8 mouse cellular contexts compared by ENCODE assay signal in genomic region chr16:14162988-14163416, GRCm38 (mm10). TPM values are rescaled to one million over a fixed set of nuclear protein-coding genes. Genes with fewer than 3 reads are reported as not detected.
A peak's percentile ranks its signal among the peaks of the same experiment; 100 is the strongest.
DNase-seq lines count a peak whose midpoint lies in the region; ATAC-seq and TF ChIP-seq lines count a peak whose summit lies in the region.

TSS of gene Nde1 (plus strand) at chr16:14163275.
TSS of gene Marf1 (minus strand) at chr16:14163351.

- intact Hi-C loops in heart, postnatal 25 days (cut with DNase I), result loop anchor here (5.0 to 10.0 kb wide), 2 partner anchors 258 to 341 kb away; partner anchors contain the start of genes Mpv17l and Pdxdc1

- TF ChIP-seq EP300 in MEL (IDR thresholded peaks at IDR 0.05; ENCODE audit: low read depth in 1 of 2, low read length in 2 of 2), result peak; percentile 16 to 17; a peak in 1 of 4 replicates

- peaks cover 22% of the 10 kb centered on the region for H3K79me2 ChIP-seq in MEL (ENCODE audit: control insufficient read depth, insufficient read depth, low read length, poor library complexity)

- peaks cover 0 to 8% of the 10 kb centered on the region in 2 experiments; a peak in 3 of 4 replicates for H3K4me1 ChIP-seq in MEL (ENCODE audit: control insufficient read depth in 1 of 2, insufficient read depth in 2 of 2, low read length in 2 of 2)
- peaks cover 18% of the 10 kb centered on the region for H3K4me1 ChIP-seq in forebrain, embryonic 16.5 days (replicated peaks; ENCODE audit: control insufficient read depth, insufficient read depth, low read length)
- peaks cover 10% of the 10 kb centered on the region for H3K4me1 ChIP-seq in neural tube, embryonic 14.5 days (ENCODE audit: control insufficient read depth, insufficient read depth, low read length)

- peak within 1 kb of the TSS; percentile 90 for H3K27ac ChIP-seq in MEL (ENCODE audit: control insufficient read depth, low read depth, low read length)
- peak within 1 kb of the TSS; percentile 19; the same call in 1 of the 2 replicates for H3K27ac ChIP-seq in forebrain, embryonic 16.5 days (ENCODE audit: low read length)
- H3K27ac ChIP-seq in neural tube, embryonic 14.5 days (ENCODE audit: low read depth, low read length), result no peak within 1 kb of the TSS

- ATAC-seq in forebrain, embryonic 16.5 days, result peak; percentile 75
- ATAC-seq in neural tube, embryonic 14.5 days (ENCODE audit: low read depth), result peak; percentile 75

- peak within 1 kb of the TSS; percentile 91 for H3K4me2 ChIP-seq in forebrain, embryonic 16.5 days (ENCODE audit: low read length)
- H3K4me2 ChIP-seq in neural tube, embryonic 14.5 days (ENCODE audit: low read depth, low read length), result peak within 1 kb of the TSS; percentile 81

- no peaks in the 10 kb centered on the region for H3K27me3 ChIP-seq in MEL (ENCODE audit: control insufficient read depth in 1 of 2, insufficient read depth in 2 of 2, low read length in 2 of 2)
- H3K27me3 ChIP-seq in forebrain, embryonic 16.5 days (replicated peaks; ENCODE audit: control insufficient read depth, insufficient read depth, low read length), result no peaks in the 10 kb centered on the region
- H3K27me3 ChIP-seq in neural tube, embryonic 14.5 days (ENCODE audit: control insufficient read depth, insufficient read depth, low read length), result no peaks in the 10 kb centered on the region; the same call in 1 of the 2 replicates

- H3K9me3 ChIP-seq in MEL (replicated peaks; ENCODE audit: insufficient read depth, low read length), result no peaks in the 10 kb centered on the region
- no peaks in the 10 kb centered on the region for H3K9me3 ChIP-seq in forebrain, embryonic 16.5 days (ENCODE audit: control insufficient read depth, low read length)
- H3K9me3 ChIP-seq in neural tube, embryonic 14.5 days (ENCODE audit: control insufficient read depth, low read length), result no peaks in the 10 kb centered on the region

- peak; percentile 84 to 90 for TF ChIP-seq POLR2A in MEL (IDR thresholded peaks at IDR 0.05; ENCODE audit: control insufficient read depth in 1 of 2, insufficient read depth in 1 of 2, low read depth in 1 of 2, low read length in 2 of 2, poor library complexity in 1 of 2)

- H3K9ac ChIP-seq in MEL (ENCODE audit: control insufficient read depth, low read depth, low read length, poor library complexity, severe bottlenecking), result peak within 1 kb of the TSS; percentile 93
- peak within 1 kb of the TSS; percentile 73 for H3K9ac ChIP-seq in forebrain, embryonic 16.5 days (replicated peaks; ENCODE audit: low read depth, low read length)
- peak within 1 kb of the TSS; percentile 61 for H3K9ac ChIP-seq in neural tube, embryonic 14.5 days (replicated peaks; ENCODE audit: low read depth, low read length)

- peak within 1 kb of the TSS; percentile 83 to 85 for H3K4me3 ChIP-seq in MEL (ENCODE audit: control insufficient read depth in 1 of 2, insufficient read depth in 1 of 2, low read depth in 2 of 2, low read length in 2 of 2)
- H3K4me3 ChIP-seq in forebrain, embryonic 16.5 days (replicated peaks; ENCODE audit: low read length), result peak within 1 kb of the TSS; percentile 75
- H3K4me3 ChIP-seq in neural tube, embryonic 14.5 days (ENCODE audit: low read depth, low read length), result peak within 1 kb of the TSS; percentile 59

- TF ChIP-seq RAD21 in MEL (IDR thresholded peaks at IDR 0.05; ENCODE audit: low read depth, low read length), result no peak

- peaks cover 0 to 19% of the 10 kb centered on the region in 2 experiments; a peak in 2 of 4 replicates for H3K36me3 ChIP-seq in MEL (ENCODE audit: control insufficient read depth in 1 of 2, insufficient read depth in 2 of 2, low read length in 2 of 2)
- no peaks in the 10 kb centered on the region for H3K36me3 ChIP-seq in forebrain, embryonic 16.5 days (ENCODE audit: control insufficient read depth, insufficient read depth)
- no peaks in the 10 kb centered on the region for H3K36me3 ChIP-seq in neural tube, embryonic 14.5 days (ENCODE audit: control insufficient read depth, insufficient read depth, low read length)

- TF ChIP-seq CTCF in MEL (IDR thresholded peaks at IDR 0.05 in 2 of 3, conservative IDR thresholded peaks at IDR 0.05 in 1 of 3; ENCODE audit: control insufficient read depth in 1 of 3, insufficient read depth in 1 of 3, low read depth in 2 of 3, low read length in 3 of 3, poor library complexity in 1 of 3, severe bottlenecking in 1 of 3), result no peak

- DNase-seq in MEL (ENCODE audit: low read depth, low spot score), result peak; percentile 94
- peak; percentile 79 to 80 for DNase-seq in cerebellum, adult 18-20 months
- peak; percentile 90 for DNase-seq in heart, postnatal 25 days (ENCODE audit: low spot score)
- DNase-seq in layer of hippocampus, adult 11-12 months (ENCODE audit: low spot score), result peak; percentile 80
- peak; percentile 96 for DNase-seq in lung, adult 18-20 months
- DNase-seq in testis, postnatal 10 days (ENCODE audit: low spot score), result peak; percentile 90

- WGBS in forebrain, embryonic 16.5 days, result under 1% methylated on average over 38 of the region's 43 CpGs
- 0% methylated on average over 43 of the region's 43 CpGs for WGBS in neural tube, embryonic 14.5 days

TF ChIP-seq in MEL, 35 proteins besides CTCF, POLR2A, EP300 and RAD21:
- TF ChIP-seq POLR2AphosphoS2 (IDR thresholded peaks at IDR 0.05; ENCODE audit: low read length) (peak; percentile 63), ZNF384 (IDR thresholded peaks at IDR 0.05; ENCODE audit: low read depth, low read length) (peak; percentile 29; the same call in 1 of the 2 replicates), HCFC1 (IDR thresholded peaks at IDR 0.05; ENCODE audit: low read depth, low read length) (peak; percentile 61), MAZ (IDR thresholded peaks at IDR 0.05; ENCODE audit: low read depth, low read length) (peak; percentile 91), MYC (IDR thresholded peaks at IDR 0.05; ENCODE audit: low read depth, low read length) (peak; percentile 58; the same call in 1 of the 2 replicates), E2F4 (IDR thresholded peaks at IDR 0.05; ENCODE audit: borderline replicate concordance, low read depth, low read length) (peak; percentile 66; the same call in 1 of the 2 replicates), NRF1 (IDR thresholded peaks at IDR 0.05; ENCODE audit: insufficient read depth, low read depth, low read length, poor library complexity, severe bottlenecking) (0 out of 2 replicates have a peak, but pooled peaks have one; percentile 13), NELFE (IDR thresholded peaks at IDR 0.05; ENCODE audit: low read depth, low read length) (peak; percentile 79), ELF1 (IDR thresholded peaks at IDR 0.05; ENCODE audit: low read depth, low read length) (no peak; the same call in 1 of the 2 replicates), CHD2 (IDR thresholded peaks at IDR 0.05; ENCODE audit: low read length) (no peak), UBTF (IDR thresholded peaks at IDR 0.05; ENCODE audit: borderline replicate concordance, insufficient read depth, low read depth, low read length) (peak; percentile 95; the same call in 1 of the 2 replicates), SIN3A (IDR thresholded peaks at IDR 0.05; ENCODE audit: low read length) (peak; percentile 65; the same call in 1 of the 2 replicates), USF1 (IDR thresholded peaks at IDR 0.05; ENCODE audit: low read depth, low read length) (0 out of 2 replicates have a peak, but pooled peaks have one; percentile 10), MXI1 (IDR thresholded peaks at IDR 0.05; ENCODE audit: low read depth, low read length) (peak; percentile 82), ZKSCAN1 (IDR thresholded peaks at IDR 0.05; ENCODE audit: low read depth, low read length) (no peak; the same call in 1 of the 2 replicates), TCF12 (IDR thresholded peaks at IDR 0.05; ENCODE audit: low read depth, low read length) (peak; percentile 39; the same call in 1 of the 2 replicates), ZMIZ1 (IDR thresholded peaks at IDR 0.05; ENCODE audit: low read depth, low read length) (peak; percentile 71), MAX (IDR thresholded peaks at IDR 0.05; ENCODE audit: low read length) (peak; percentile 57), USF2 (IDR thresholded peaks at IDR 0.05; ENCODE audit: borderline replicate concordance in 1 of 2, insufficient read depth in 1 of 2, low read depth in 1 of 2, low read length in 2 of 2) (no peak), TBP (IDR thresholded peaks at IDR 0.05; ENCODE audit: low read depth, low read length) (peak; percentile 23; the same call in 1 of the 2 replicates)

RNA-seq across cellular contexts. Expression of gene Nde1, which starts in this region (rescaled TPM):
- total RNA-seq in MEL (2012; rRNA removed), result 25.2 and 25.8 TPM in 2 replicates
- polyA plus RNA-seq in MEL (2012; ENCODE audit: insufficient read depth in 1 of 2, insufficient read length in 2 of 2, low read depth in 1 of 2, low replicate concordance in 2 of 2, missing spikeins in 1 of 2), result 10 to 100 TPM in 1 of 2 experiments, not detected in 1; 42.5 TPM
- 50.6 and 61.3 TPM in 2 replicates for polyA plus RNA-seq in forebrain, embryonic 16.5 days (2015; fragmentation: Nextera tagmentation; extraction: Ambion mirVana)
- 10 to 100 TPM; 30.0 TPM for total RNA-seq in heart, postnatal 25 days (2021)
- 13.0 and 20.3 TPM in 2 replicates for polyA plus RNA-seq in neural tube, embryonic 14.5 days (2014; fragmentation: Nextera tagmentation; extraction: Ambion mirVana)

RNA-seq across cellular contexts. Expression of gene Marf1, which starts in this region (rescaled TPM):
- total RNA-seq in MEL (2012; rRNA removed), result 8.7 and 9.3 TPM in 2 replicates
- 10 to 100 TPM in 1 of 2 experiments, not detected in 1; 16.2 TPM for polyA plus RNA-seq in MEL (2012; ENCODE audit: insufficient read depth in 1 of 2, insufficient read length in 2 of 2, low read depth in 1 of 2, low replicate concordance in 2 of 2, missing spikeins in 1 of 2)
- 17.3 and 21.9 TPM in 2 replicates for polyA plus RNA-seq in forebrain, embryonic 16.5 days (2015; fragmentation: Nextera tagmentation; extraction: Ambion mirVana)
- 10 to 100 TPM; 29.3 to 34.2 TPM for total RNA-seq in heart, postnatal 25 days (2021)
- polyA plus RNA-seq in neural tube, embryonic 14.5 days (2014; fragmentation: Nextera tagmentation; extraction: Ambion mirVana), result 16.8 and 19.1 TPM in 2 replicates
